Mouse (Mus musculus): ENCODE measurements at regions not wholly inside any gene's neighbourhood (a gene's known extent, or its start where the extent isn't known, plus 50 kb on each side); places are given as distances from the start of the nearest gene placed in this dataset.

GRCm38 (mm10) chr3:77051884-77052283, 977.8 kb downstream of the Fstl5 start:
- DNase-seq = no peak

- DNase-seq = no peak
Observed at GRCm38 (mm10) chr3:77075055-77075454, 1001.0 kb downstream of the Fstl5 start.

GRCm38 (mm10) chr3:77091812-77092211, 1017.7 kb downstream of the Fstl5 start:
- DNase-seq = no peak

- no peak for DNase-seq
Observed at GRCm38 (mm10) chr3:77112969-77113368, 1038.9 kb downstream of the Fstl5 start.

- no peak for DNase-seq
Observed at GRCm38 (mm10) chr3:77120581-77120980, 1046.5 kb downstream of the Fstl5 start.

GRCm38 (mm10) chr3:77151636-77152035, 1077.6 kb downstream of the Fstl5 start:
- no peak for DNase-seq

GRCm38 (mm10) chr3:77197828-77198227, 1123.8 kb downstream of the Fstl5 start:
- DNase-seq = no peak

GRCm38 (mm10) chr3:77198265-77198664, 1124.2 kb downstream of the Fstl5 start:
- DNase-seq = peak; percentile 22 to 54

GRCm38 (mm10) chr3:77226007-77226406, 1151.9 kb downstream of the Fstl5 start:
- DNase-seq = no peak
